Mouse (Mus musculus) stomach, embryonic 14.5 days (tissue): ENCODE data around the gene Fbxo9. TPM values are rescaled to one million over a fixed set of nuclear protein-coding genes. Genes with fewer than 3 reads are reported as not detected.

Experiments used
- ATAC-seq: fragments of 200-750 bp; cut with Nextera tagmentation; 2 replicates; pipeline ENCODE4 v1.8.0; 2017; ENCODE audit warnings: low read depth, moderate TSS enrichment; ENCODE audit not compliant: insufficient number of reproducible peaks, insufficient read depth, low FRiP score
- H3K27ac ChIP-seq: fragments of 300-500 bp; sonication (generic); 2 replicates; pipeline ENCODE4 v1.5.1; 2014; ENCODE audit warnings: mild to moderate bottlenecking, low read length, moderate library complexity, mixed read lengths
- H3K27me3 ChIP-seq: fragments of 300-500 bp; sonication (generic); 2 replicates; pipeline ENCODE4 v1.6.1; 2014; ENCODE audit warnings: low read length, control low read depth, mixed read lengths; ENCODE audit not compliant: control insufficient read depth, insufficient read depth
- H3K36me3 ChIP-seq: fragments of 300-500 bp; sonication (generic); 2 replicates; pipeline ENCODE4 v1.6.1; 2014; ENCODE audit warnings: mild to moderate bottlenecking, control low read depth, low read length, moderate library complexity, mixed read lengths; ENCODE audit not compliant: control insufficient read depth, insufficient read depth
- H3K4me1 ChIP-seq: fragments of 300-500 bp; sonication (generic); 2 replicates; pipeline ENCODE4 v1.6.1; 2014; ENCODE audit warnings: low read length, control low read depth, mixed read lengths; ENCODE audit not compliant: control insufficient read depth, insufficient read depth
- H3K4me2 ChIP-seq: fragments of 300-500 bp; sonication (generic); replicated peaks from 2 replicates; pipeline ENCODE4 v1.6.1; 2014; ENCODE audit warnings: low read depth, low read length, control low read depth
- H3K4me3 ChIP-seq: fragments of 300-500 bp; sonication (generic); 2 replicates; pipeline ENCODE4 v1.5.1; 2014; ENCODE audit warnings: low read depth, low read length, control low read depth
- H3K9ac ChIP-seq: fragments of 300-500 bp; sonication (generic); replicated peaks from 2 replicates; pipeline ENCODE4 v1.6.1; 2014; ENCODE audit warnings: low read depth, mild to moderate bottlenecking, control low read depth, low read length, moderate library complexity, mixed read lengths
- H3K9me3 ChIP-seq: fragments of 300-500 bp; sonication (generic); 2 replicates; pipeline ENCODE4 v1.6.1; 2016; ENCODE audit warnings: low read depth, low read length, control low read depth; ENCODE audit not compliant: control insufficient read depth
- WGBS: fragments of 180-500 bp; shearing (Covaris S2); extraction: QIAGEN DNeasy Blood & Tissue Kit; methylation state at CpG from one replicate; pipeline ENCODE4 v1.1.7; 2014; 5-methylcytosine and 5-hydroxymethylcytosine counted together
- polyA plus RNA-seq: library from polyadenylated mRNA; unstranded; fragments of >200 nt; fragmentation: Nextera tagmentation; extraction: Ambion mirVana; gene quantifications from 2 replicates; pipeline ENCODE4 v1.2.1, GENCODE M21; 2014

The Fbxo9 gene
- polyA plus RNA-seq, 1 experiment from 2014 or later, result 37.8 TPM

DNA sequence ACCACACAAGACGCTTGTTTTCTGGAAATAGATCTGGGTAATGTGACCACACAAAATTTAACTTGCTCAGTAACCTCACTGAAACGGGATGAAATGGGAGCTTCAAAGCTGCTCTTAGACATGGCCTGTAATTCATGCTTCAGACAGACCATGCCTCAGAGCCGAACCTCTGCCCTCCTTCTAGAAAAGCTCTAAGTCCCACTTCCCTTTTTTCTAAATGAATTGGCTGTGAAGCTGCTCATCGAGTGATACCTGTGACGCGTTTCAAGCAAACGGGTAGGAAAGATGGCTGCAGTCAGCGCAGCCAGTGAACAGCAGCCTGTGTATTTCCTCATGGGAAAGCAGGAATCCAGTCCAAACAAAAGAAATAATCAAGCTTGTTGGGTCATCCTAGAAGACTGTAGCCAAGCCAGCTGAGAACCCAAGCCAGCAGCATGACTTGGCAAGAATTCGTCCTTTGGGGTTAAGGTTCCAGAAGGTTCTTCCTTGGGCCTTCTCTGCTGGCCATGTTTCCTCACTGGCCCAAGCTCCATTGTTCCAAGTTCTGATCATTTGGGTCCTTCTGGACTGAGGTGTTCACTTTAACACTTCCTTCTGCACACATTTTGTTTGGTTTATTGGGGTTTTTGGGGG, 29.3 kb upstream of the Fbxo9 start:
- H3K27ac ChIP-seq, result no peak overlapping the region
- 90% methylated on average over 9 of the region's 9 CpGs for WGBS
- ATAC-seq, result no peak
- H3K36me3 ChIP-seq, result peaks cover 25% of the 10 kb centered on the region
- peaks cover 7% of the 10 kb centered on the region; the same call in 1 of the 2 replicates for H3K9me3 ChIP-seq
- no peaks in the 10 kb centered on the region for H3K27me3 ChIP-seq
- H3K4me2 ChIP-seq, result no peak overlapping the region
- H3K4me1 ChIP-seq, result no peaks in the 10 kb centered on the region
- H3K4me3 ChIP-seq, result no peak overlapping the region
- no peak overlapping the region for H3K9ac ChIP-seq

DNA sequence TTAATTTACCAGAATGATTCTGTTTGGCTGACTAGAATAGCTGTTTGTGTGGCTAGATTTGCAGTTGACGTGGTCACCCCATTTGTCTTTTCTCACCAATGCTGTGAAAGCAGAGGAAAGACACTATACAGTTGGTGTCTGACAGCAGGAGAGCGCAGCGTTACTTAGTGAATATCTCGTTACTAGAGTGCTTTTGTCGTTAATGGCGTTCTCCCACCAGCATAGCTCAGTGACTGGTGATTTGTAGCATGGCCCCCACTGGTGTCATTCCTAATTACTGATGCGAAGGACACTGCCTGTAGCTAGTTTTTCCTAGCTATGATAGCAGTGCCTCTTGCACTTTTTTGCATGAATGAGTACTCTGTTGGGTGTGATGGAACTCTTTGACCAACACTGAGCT, 26.8 kb upstream of the Fbxo9 start:
- Histone ChIP-seq H3K4me1 (no peaks in the 10 kb centered on the region), H3K4me3 (no peak overlapping the region), H3K9ac (no peak overlapping the region), H3K36me3 (peaks cover 17% of the 10 kb centered on the region), H3K9me3 (no peaks in the 10 kb centered on the region), H3K4me2 (no peak overlapping the region), H3K27me3 (no peaks in the 10 kb centered on the region), H3K27ac (no peak overlapping the region)
- no peak for ATAC-seq
- 82% methylated on average over 7 of the region's 7 CpGs for WGBS

DNA sequence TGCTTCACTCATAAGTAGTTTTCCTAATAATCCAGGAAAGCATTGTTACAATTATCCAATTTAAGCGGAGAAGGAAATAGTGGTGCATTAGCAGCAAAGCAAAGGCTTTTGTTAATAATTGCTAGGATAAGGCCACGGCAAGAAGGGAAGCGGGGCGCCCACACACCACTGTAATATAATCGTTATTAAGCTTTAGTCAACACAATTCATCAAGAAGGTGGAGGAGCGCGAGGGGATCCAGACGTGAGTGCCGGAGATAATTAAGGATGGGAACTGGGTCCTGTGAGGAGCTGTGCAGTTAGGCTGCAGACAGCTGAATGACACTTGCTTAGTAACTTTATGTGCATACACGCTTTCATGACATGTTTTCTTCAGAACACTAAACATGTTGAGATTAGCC, 17.8 kb upstream of the Fbxo9 start:
- Histone ChIP-seq H3K9me3 (no peaks in the 10 kb centered on the region), H3K36me3 (no peaks in the 10 kb centered on the region; the same call in 1 of the 2 replicates), H3K4me1 (no peaks in the 10 kb centered on the region), H3K9ac (no peak overlapping the region), H3K4me3 (no peak overlapping the region), H3K27ac (no peak overlapping the region), H3K4me2 (no peak overlapping the region), H3K27me3 (no peaks in the 10 kb centered on the region)
- no peak for ATAC-seq
- 40% methylated on average over 10 of the region's 10 CpGs for WGBS

DNA sequence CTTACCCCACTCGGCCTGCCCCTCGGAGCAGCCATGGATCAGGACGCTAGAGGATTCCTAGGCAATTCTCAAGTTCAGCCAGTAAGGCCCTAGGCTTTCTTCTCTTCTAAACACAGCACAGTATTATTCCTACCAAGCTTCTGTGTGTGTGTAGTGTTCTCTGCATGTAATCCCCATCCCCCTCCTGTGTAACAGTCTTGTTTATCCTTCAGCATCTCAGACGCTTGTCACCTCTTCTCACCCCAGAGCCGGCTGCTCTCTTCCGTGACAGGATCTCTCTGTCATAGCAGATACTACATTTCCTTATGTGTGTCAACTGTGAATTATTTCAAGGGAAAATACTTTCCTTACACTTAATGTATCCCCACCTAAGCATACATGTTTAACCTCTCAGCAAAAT, 17.1 kb upstream of the Fbxo9 start:
- no peak for ATAC-seq
- H3K9me3 ChIP-seq, result no peaks in the 10 kb centered on the region
- no peak overlapping the region for H3K4me2 ChIP-seq
- H3K4me1 ChIP-seq, result no peaks in the 10 kb centered on the region
- H3K27me3 ChIP-seq, result no peaks in the 10 kb centered on the region
- peak overlapping the region; percentile 4; the same call in 1 of the 2 replicates for H3K27ac ChIP-seq
- H3K36me3 ChIP-seq, result no peaks in the 10 kb centered on the region
- H3K4me3 ChIP-seq, result no peak overlapping the region
- WGBS, result 53% methylated on average over 6 of the region's 6 CpGs
- no peak overlapping the region for H3K9ac ChIP-seq

DNA sequence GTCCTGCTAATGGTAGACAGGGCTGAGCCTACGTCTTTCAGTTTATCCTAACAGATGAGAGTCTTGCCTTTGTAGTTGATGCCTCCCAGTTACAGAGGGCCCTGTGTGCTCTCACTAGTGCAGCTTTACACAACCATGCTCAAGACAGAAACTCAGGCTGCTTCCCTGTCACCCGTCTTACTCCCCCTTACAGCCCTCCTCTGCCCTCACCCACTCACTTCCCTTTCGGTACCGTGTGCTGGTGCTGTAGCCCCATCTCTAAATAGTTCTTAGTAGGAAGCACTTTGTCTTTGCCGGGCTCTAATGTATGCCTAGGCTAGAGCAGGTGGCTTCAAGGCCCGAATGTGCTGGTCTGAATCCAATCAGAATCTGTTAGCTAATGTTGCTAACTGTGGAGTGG, 15.4 kb upstream of the Fbxo9 start:
- Histone ChIP-seq H3K4me3 (no peak overlapping the region), H3K27me3 (no peaks in the 10 kb centered on the region), H3K4me1 (no peaks in the 10 kb centered on the region), H3K36me3 (no peaks in the 10 kb centered on the region), H3K9ac (no peak overlapping the region), H3K4me2 (no peak overlapping the region), H3K9me3 (no peaks in the 10 kb centered on the region), H3K27ac (no peak overlapping the region)
- no peak for ATAC-seq
- 84% methylated on average over 6 of the region's 6 CpGs for WGBS

DNA sequence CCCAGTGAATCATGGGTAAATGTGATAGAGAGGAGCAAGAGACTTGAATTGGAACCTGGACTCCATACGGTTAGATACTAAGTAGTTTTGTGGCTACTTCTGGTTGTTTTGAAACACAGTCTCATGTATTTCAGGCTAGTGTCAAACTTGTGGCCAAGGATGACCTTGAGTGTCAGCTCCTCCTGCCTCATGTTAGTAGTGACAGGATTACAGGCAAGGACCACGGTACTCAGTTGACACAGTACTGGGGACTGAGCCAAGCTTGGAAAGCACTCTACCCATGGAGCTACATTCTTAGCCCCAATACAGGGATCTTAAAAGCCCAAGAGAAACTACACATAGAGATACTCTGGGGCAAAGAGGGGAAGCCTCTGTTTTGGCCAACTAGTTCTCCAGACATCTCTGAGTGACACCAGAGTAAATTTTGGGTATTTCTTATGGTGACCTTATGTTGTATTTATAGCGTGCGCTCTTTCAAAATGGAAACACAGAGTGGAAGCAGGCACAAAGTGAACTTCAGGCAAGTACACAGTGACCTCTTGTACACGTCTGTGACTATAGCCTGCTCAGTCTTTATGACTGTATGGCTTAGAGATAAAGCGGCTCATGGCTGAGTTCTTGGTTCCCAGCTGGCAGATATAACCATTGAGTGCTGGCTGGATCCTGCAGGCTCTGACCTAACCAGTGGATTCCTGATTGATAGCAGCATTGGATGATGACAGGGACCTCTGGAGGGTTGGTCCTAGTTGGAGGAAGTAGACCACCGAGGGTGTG, 14.3 kb upstream of the Fbxo9 start:
- no peak overlapping the region for H3K4me2 ChIP-seq
- WGBS, result 86% methylated on average over 7 of the region's 7 CpGs
- no peaks in the 10 kb centered on the region for H3K9me3 ChIP-seq
- no peaks in the 10 kb centered on the region for H3K27me3 ChIP-seq
- no peak for ATAC-seq
- no peaks in the 10 kb centered on the region for H3K36me3 ChIP-seq
- no peak overlapping the region for H3K9ac ChIP-seq
- H3K4me3 ChIP-seq, result no peak overlapping the region
- no peaks in the 10 kb centered on the region for H3K4me1 ChIP-seq
- H3K27ac ChIP-seq, result no peak overlapping the region

DNA sequence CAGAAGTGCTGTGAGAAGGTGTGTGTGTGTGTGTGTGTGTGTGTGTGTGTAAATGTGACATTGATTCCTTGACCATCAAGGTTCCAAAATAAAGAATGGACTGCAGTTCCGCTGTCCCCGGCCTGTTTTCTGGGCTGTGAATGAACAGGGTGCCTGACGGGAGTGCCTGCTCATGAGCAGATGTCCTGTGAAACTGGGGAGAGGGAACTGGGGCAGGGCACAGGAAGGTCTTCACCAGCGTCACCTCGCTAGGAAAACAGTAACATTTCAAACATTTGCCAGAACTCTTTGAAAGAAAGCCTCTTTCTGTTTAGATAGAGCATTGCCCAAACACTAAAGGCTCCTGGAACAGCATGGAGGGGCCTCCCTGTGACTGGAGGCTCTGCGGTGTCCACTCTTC, 13.1 kb upstream of the Fbxo9 start:
- WGBS, result 61% methylated on average over 6 of the region's 6 CpGs
- Histone ChIP-seq H3K27ac (peak overlapping the region; percentile 6; the same call in 1 of the 2 replicates), H3K27me3 (no peaks in the 10 kb centered on the region), H3K4me1 (no peaks in the 10 kb centered on the region), H3K4me3 (no peak overlapping the region), H3K9ac (no peak overlapping the region), H3K4me2 (no peak overlapping the region), H3K36me3 (no peaks in the 10 kb centered on the region), H3K9me3 (no peaks in the 10 kb centered on the region)
- no peak for ATAC-seq

DNA sequence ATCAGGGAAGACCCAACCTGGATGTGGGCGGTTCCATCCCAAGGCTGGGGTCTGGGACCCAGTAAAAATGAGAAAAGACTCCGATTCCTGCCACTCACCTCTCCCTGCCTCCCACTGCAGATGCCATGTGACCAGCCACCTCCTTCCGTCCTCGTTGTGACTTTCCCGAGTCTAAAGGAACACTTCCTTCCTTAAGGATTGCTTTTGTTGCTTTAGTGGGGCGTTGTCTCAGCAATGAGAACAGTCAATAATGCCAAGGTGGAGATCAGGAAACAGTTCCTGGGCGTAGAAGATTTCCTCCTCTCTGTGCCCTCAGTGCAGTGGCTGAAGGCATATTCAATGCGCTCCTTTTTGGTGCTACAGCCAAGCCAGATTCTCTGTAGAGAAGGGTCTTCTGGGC, 12.5 kb upstream of the Fbxo9 start:
- no peaks in the 10 kb centered on the region for H3K27me3 ChIP-seq
- H3K4me2 ChIP-seq, result no peak overlapping the region
- ATAC-seq, result peak; percentile 64; the same call in 1 of the 2 replicates
- H3K9me3 ChIP-seq, result no peaks in the 10 kb centered on the region
- WGBS, result 62% methylated on average over 8 of the region's 8 CpGs
- no peaks in the 10 kb centered on the region for H3K36me3 ChIP-seq
- H3K27ac ChIP-seq, result peak overlapping the region; percentile 6; the same call in 1 of the 2 replicates
- no peak overlapping the region for H3K4me3 ChIP-seq
- H3K4me1 ChIP-seq, result no peaks in the 10 kb centered on the region
- no peak overlapping the region for H3K9ac ChIP-seq
